Mouse (Mus musculus) heart, adult 2 months (tissue): ENCODE results near the gene Tex12.

ENCODE experiments used
- CTCF ChIP-seq: fragments of 200-600 bp; IDR thresholded peaks from 2 replicates; pipeline ENCODE4 v1.8.1; 2022; ENCODE audit warnings: antibody characterized with exemption, mild to moderate bottlenecking, moderate library complexity
- POLR2A ChIP-seq: fragments of 200-500 bp; IDR thresholded peaks from 2 replicates; pipeline ENCODE4 v1.6.1; 2011; ENCODE audit warnings: mild to moderate bottlenecking, low read depth, low read length, control low read depth; ENCODE audit not compliant: insufficient read depth

DNA sequence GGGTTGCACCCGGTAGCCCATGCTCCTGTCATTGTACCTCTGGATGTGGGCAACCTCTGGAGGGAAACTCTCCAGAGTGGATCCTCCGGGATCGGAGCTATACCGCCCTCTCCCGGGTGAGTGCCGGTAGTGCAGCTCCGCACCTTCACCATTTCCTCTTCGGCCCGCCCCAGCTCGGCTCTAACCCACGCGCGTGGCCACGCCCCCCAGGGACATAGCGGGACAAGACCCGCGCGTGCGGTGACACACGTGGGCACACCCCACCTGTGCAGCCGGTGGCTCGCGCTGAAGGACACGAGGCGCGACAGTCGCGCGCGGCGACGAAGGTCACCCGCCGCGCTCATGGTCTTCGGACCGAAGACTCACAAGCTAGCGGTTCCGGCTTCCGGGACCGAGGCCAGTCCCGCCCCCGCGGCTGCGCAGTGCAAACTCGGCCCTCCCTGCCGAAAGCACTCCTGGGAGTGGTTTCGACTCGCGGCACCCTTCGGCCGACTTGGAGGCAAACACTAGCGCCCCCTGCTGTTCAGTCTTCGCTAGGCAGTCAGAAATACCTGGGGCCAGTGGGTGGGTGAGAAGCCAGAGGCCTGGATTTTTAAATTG is 32.7 kb downstream of the Tex12 start, which contains the start of gene Pts:
- TF ChIP-seq POLR2A, result peak; percentile 92
- TF ChIP-seq CTCF, result peak; percentile 70
